Mouse (Mus musculus) cerebellum, adult 8-10 months (tissue): ENCODE data around the gene Mpi.

ENCODE experiments used
- DNase-seq: peaks from one replicate; pipeline ENCODE4 v3.0.0; 2022

Gene Mpi

GRCm38 (mm10) chr9:57552139-57552887 is at the start of gene Mpi:
Mpi (minus strand) TSS chr9:57552763.
- DNase-seq = peak; percentile 66

GRCm38 (mm10) chr9:57602098-57602497 is 49.5 kb upstream of the Mpi start:
- no peak for DNase-seq

- no peak for DNase-seq
Observed at GRCm38 (mm10) chr9:57601353-57601706, 48.8 kb upstream of the Mpi start.

- DNase-seq = no peak
Observed at GRCm38 (mm10) chr9:57600620-57601352, 48.2 kb upstream of the Mpi start.

- no peak for DNase-seq
Observed at GRCm38 (mm10) chr9:57598851-57599563, 46.4 kb upstream of the Mpi start.

- no peak for DNase-seq
Observed at GRCm38 (mm10) chr9:57597929-57598382, 45.4 kb upstream of the Mpi start.

GRCm38 (mm10) chr9:57597265-57597664 is 44.7 kb upstream of the Mpi start:
- no peak for DNase-seq

- DNase-seq = no peak
Observed at GRCm38 (mm10) chr9:57594174-57594509, 41.6 kb upstream of the Mpi start.

- DNase-seq = no peak
Observed at GRCm38 (mm10) chr9:57593454-57594173, 41.1 kb upstream of the Mpi start.

- DNase-seq = no peak
Observed at GRCm38 (mm10) chr9:57590726-57591125, 38.2 kb upstream of the Mpi start.

GRCm38 (mm10) chr9:57589224-57590126 is 36.9 kb upstream of the Mpi start, which contains the start of gene Ulk3:
Ulk3 (plus strand) TSS chr9:57589452.
- peak; percentile 75 for DNase-seq

GRCm38 (mm10) chr9:57584991-57585390 is 32.4 kb upstream of the Mpi start:
- DNase-seq = no peak

GRCm38 (mm10) chr9:57577144-57577849 is 24.7 kb upstream of the Mpi start:
- DNase-seq = no peak

- DNase-seq = no peak
Observed at GRCm38 (mm10) chr9:57575577-57575976, 23.0 kb upstream of the Mpi start.

- DNase-seq = no peak
Observed at GRCm38 (mm10) chr9:57574397-57574796, 21.8 kb upstream of the Mpi start.

GRCm38 (mm10) chr9:57568500-57568899 is 15.9 kb upstream of the Mpi start:
- no peak for DNase-seq

GRCm38 (mm10) chr9:57566846-57567245 is 14.3 kb upstream of the Mpi start:
- DNase-seq = no peak

GRCm38 (mm10) chr9:57565741-57566221 is 13.2 kb upstream of the Mpi start:
- DNase-seq = no peak

GRCm38 (mm10) chr9:57564609-57565008 is 12.0 kb upstream of the Mpi start:
- DNase-seq = no peak

GRCm38 (mm10) chr9:57562896-57563372 is 10.4 kb upstream of the Mpi start:
- DNase-seq = no peak

GRCm38 (mm10) chr9:57561711-57562099 is 9.1 kb upstream of the Mpi start:
- no peak for DNase-seq
